Mouse (Mus musculus) embryonic facial prominence, embryonic 11.5 days (tissue): ENCODE results near the gene Gm5728. TPM values are rescaled to one million over a fixed set of nuclear protein-coding genes. Genes with fewer than 3 reads are reported as not detected.
"Not testable (repeated sequence)": the region's sequence is repeated elsewhere in the genome, so short reads cannot be mapped to it uniquely, and the experiment has no call there.

Experiments used
- ATAC-seq: fragments of 200-750 bp; cut with Nextera tagmentation; replicated peaks from 2 replicates; pipeline ENCODE4 v1.8.0; 2017; ENCODE audit warnings: low read depth; ENCODE audit not compliant: insufficient number of reproducible peaks, low FRiP score, low TSS enrichment
- DNase-seq: peaks from one replicate; pipeline ENCODE4 v3.0.0-alpha.2; 2015; ENCODE audit warnings: low spot score
- H3K27ac ChIP-seq: fragments of 300-500 bp; sonication (generic); replicated peaks from 2 replicates; pipeline ENCODE4 v1.5.1; 2014; ENCODE audit warnings: mild to moderate bottlenecking, low read depth, low read length, control low read depth
- H3K27me3 ChIP-seq: fragments of 300-500 bp; sonication (generic); 2 replicates; pipeline ENCODE4 v1.6.1; 2014; ENCODE audit warnings: mild to moderate bottlenecking, low read length, moderate library complexity, mixed read lengths; ENCODE audit not compliant: control insufficient read depth, insufficient read depth
- H3K36me3 ChIP-seq: fragments of 300-500 bp; sonication (generic); replicated peaks from 2 replicates; pipeline ENCODE4 v1.6.1; 2014; ENCODE audit warnings: low read depth, mild to moderate bottlenecking, low read length, moderate library complexity, mixed read lengths; ENCODE audit not compliant: control insufficient read depth, insufficient read depth
- H3K4me1 ChIP-seq: fragments of 300-500 bp; sonication (generic); 2 replicates; pipeline ENCODE4 v1.6.1; 2014; ENCODE audit warnings: low read length, mixed read lengths; ENCODE audit not compliant: control insufficient read depth, insufficient read depth
- H3K4me2 ChIP-seq: fragments of 300-500 bp; sonication (generic); 2 replicates; pipeline ENCODE4 v1.6.1; 2014; ENCODE audit warnings: low read depth, mild to moderate bottlenecking, control low read depth, low read length, moderate library complexity
- H3K4me3 ChIP-seq: fragments of 300-500 bp; sonication (generic); 2 replicates; pipeline ENCODE4 v1.5.1; 2014; ENCODE audit warnings: low read depth, low read length, control low read depth
- H3K9ac ChIP-seq: fragments of 300-500 bp; sonication (generic); replicated peaks from 2 replicates; pipeline ENCODE4 v1.6.1; 2014; ENCODE audit warnings: mild to moderate bottlenecking, control low read depth, low read length
- H3K9me3 ChIP-seq: fragments of 300-500 bp; sonication (generic); replicated peaks from 2 replicates; pipeline ENCODE4 v1.6.1; 2016; ENCODE audit warnings: mild to moderate bottlenecking, low read length, inconsistent platforms, mixed read lengths; ENCODE audit not compliant: control insufficient read depth
- WGBS: fragments of 180-500 bp; shearing (Covaris S2); extraction: QIAGEN DNeasy Blood & Tissue Kit; methylation state at CpG from one replicate; pipeline ENCODE4 v1.1.7; 2014; 5-methylcytosine and 5-hydroxymethylcytosine counted together
- polyA plus RNA-seq: library from polyadenylated mRNA; unstranded; fragments of >200 nt; fragmentation: Nextera tagmentation; extraction: Ambion mirVana; gene quantifications from 2 replicates; pipeline ENCODE4 v1.2.1, GENCODE M21; 2014

Gm5728 gene
- not detected in 2 replicates for polyA plus RNA-seq

- H3K4me2 ChIP-seq, H3K27ac ChIP-seq, ATAC-seq, H3K27me3 ChIP-seq, H3K36me3 ChIP-seq, DNase-seq, H3K4me1 ChIP-seq, H3K9ac ChIP-seq, H3K9me3 ChIP-seq, H3K4me3 ChIP-seq: not testable (repeated sequence)
- no CpG with 5 or more reads among the region's 1 CpGs for WGBS
These were observed at the start of gene Gm5728 for GRCm38 (mm10) chr7:20375310-20375709. Gene Gm5728, minus strand, starts transcription at chr7:20375410.

GRCm38 (mm10) chr7:20417642-20418041 is 42.4 kb upstream of the Gm5728 start, which contains the start of gene Vmn1r100:
Gene Vmn1r100, plus strand, starts transcription at chr7:20417942.
- no CpG with 5 or more reads among the region's 3 CpGs for WGBS

GRCm38 (mm10) chr7:20333965-20334364 is 41.2 kb downstream of the Gm5728 start, which contains the start of gene Gm4133:
Gene Gm4133, minus strand, starts transcription at chr7:20334065.
- not testable (repeated sequence) for H3K9me3 ChIP-seq, H3K36me3 ChIP-seq, H3K4me1 ChIP-seq, DNase-seq, H3K27ac ChIP-seq, H3K9ac ChIP-seq, H3K4me2 ChIP-seq, H3K4me3 ChIP-seq, ATAC-seq, H3K27me3 ChIP-seq
- no CpG with 5 or more reads among the region's 2 CpGs for WGBS

More at GRCm38 (mm10) chr7:20417642-20418041, 42.4 kb upstream of the Gm5728 start, which contains the start of gene Vmn1r100:
- H3K4me2 ChIP-seq, ATAC-seq, H3K9ac ChIP-seq, H3K27ac ChIP-seq, H3K9me3 ChIP-seq, DNase-seq, H3K4me3 ChIP-seq, H3K36me3 ChIP-seq, H3K4me1 ChIP-seq, H3K27me3 ChIP-seq: not testable (repeated sequence)

Other genes starting within 250 kb of the Gm5728 start
- gene Vmn1r93, start 236.3 kb downstream of the Gm5728 start, polyA plus RNA-seq = not detected in 2 replicates
- not detected in 2 replicates for gene Vmn1r94, start 207.0 kb downstream of the Gm5728 start, polyA plus RNA-seq
- not detected in 2 replicates for gene Vmn1r95, start 181.7 kb downstream of the Gm5728 start, polyA plus RNA-seq
- gene Gm6164, start 169.8 kb downstream of the Gm5728 start, polyA plus RNA-seq = not detected in 2 replicates
- not detected in 2 replicates for gene Gm4498, start 141.6 kb downstream of the Gm5728 start, polyA plus RNA-seq
- gene Gm5890, start 112.6 kb downstream of the Gm5728 start, polyA plus RNA-seq = not detected in 2 replicates
- gene Gm4133, start 41.3 kb downstream of the Gm5728 start, polyA plus RNA-seq = not detected in 2 replicates
- gene Vmn1r100, start 42.5 kb upstream of the Gm5728 start, polyA plus RNA-seq = not detected in 2 replicates
- gene Vmn1r101, start 67.2 kb upstream of the Gm5728 start, polyA plus RNA-seq = not detected in 2 replicates
- not detected in 2 replicates for gene Gm10670, start 99.5 kb upstream of the Gm5728 start, polyA plus RNA-seq
- not detected in 2 replicates for gene Vmn1r103, start 135.1 kb upstream of the Gm5728 start, polyA plus RNA-seq
- not detected in 2 replicates for gene Vmn1r104, start 158.4 kb upstream of the Gm5728 start, polyA plus RNA-seq
- gene Gm5726, start 170.3 kb upstream of the Gm5728 start, polyA plus RNA-seq = not detected in 2 replicates
- not detected in 2 replicates for gene Gm4141, start 200.8 kb upstream of the Gm5728 start, polyA plus RNA-seq
- not detected in 2 replicates for gene Gm4513, start 223.6 kb upstream of the Gm5728 start, polyA plus RNA-seq